Mouse (Mus musculus) hindbrain, postnatal 0 days (tissue): ENCODE measurements at regions not wholly inside any gene's neighbourhood (a gene's known extent, or its start where the extent isn't known, plus 50 kb on each side); places are given as distances from the start of the nearest gene placed in this dataset.
"Not testable (repeated sequence)": the region's sequence is repeated elsewhere in the genome, so short reads cannot be mapped to it uniquely, and the experiment has no call there.

Source experiments
- ATAC-seq: fragments of 200-750 bp; cut with Nextera tagmentation; 2 replicates; pipeline ENCODE4 v1.8.0; 2017; ENCODE audit warnings: mild to moderate bottlenecking, moderate TSS enrichment, moderate library complexity
- DNase-seq: peaks from one replicate; pipeline ENCODE4 v3.0.0-alpha.2; 2015; ENCODE audit warnings: low spot score
- H3K27ac ChIP-seq: fragments of 300-500 bp; sonication (generic); 2 replicates; pipeline ENCODE4 v1.5.1; 2014; ENCODE audit warnings: mild to moderate bottlenecking
- H3K27me3 ChIP-seq: fragments of 300-500 bp; sonication (generic); 2 replicates; pipeline ENCODE4 v1.6.1; 2014; ENCODE audit warnings: low read length, mixed read lengths; ENCODE audit not compliant: insufficient read depth
- H3K36me3 ChIP-seq: fragments of 300-500 bp; sonication (generic); 2 replicates; pipeline ENCODE4 v1.6.1; 2014; ENCODE audit warnings: low read length, mixed read lengths; ENCODE audit not compliant: insufficient read depth
- H3K4me1 ChIP-seq: fragments of 300-500 bp; sonication (generic); 2 replicates; pipeline ENCODE4 v1.6.1; 2014; ENCODE audit warnings: antibody characterized with exemption, low read length, mixed read lengths; ENCODE audit not compliant: insufficient read depth
- H3K4me2 ChIP-seq: fragments of 300-500 bp; sonication (generic); 2 replicates; pipeline ENCODE4 v1.6.1; 2014; ENCODE audit warnings: low read depth, mild to moderate bottlenecking, low read length, moderate library complexity, mixed read lengths
- H3K4me3 ChIP-seq: fragments of 300-500 bp; sonication (generic); 2 replicates; pipeline ENCODE4 v1.5.1; 2014; ENCODE audit warnings: low read length
- H3K9ac ChIP-seq: fragments of 300-500 bp; sonication (generic); replicated peaks from 2 replicates; pipeline ENCODE4 v1.6.1; 2014; ENCODE audit warnings: mild to moderate bottlenecking, low read length, moderate library complexity, mixed read lengths
- H3K9me3 ChIP-seq: fragments of 300-500 bp; sonication (generic); 2 replicates; pipeline ENCODE4 v1.6.1; 2016; ENCODE audit warnings: low read length, mixed read lengths
- CTCF ChIP-seq: IDR thresholded peaks from 2 replicates; pipeline ENCODE4 v1.5.1; 2016; ENCODE audit warnings: antibody characterized with exemption, control low read depth, low read depth
- WGBS: fragments of 180-500 bp; shearing (Covaris S2); extraction: QIAGEN DNeasy Blood & Tissue Kit; methylation state at CpG from one replicate; pipeline ENCODE4 v1.1.7; 2014; 5-methylcytosine and 5-hydroxymethylcytosine counted together

DNA sequence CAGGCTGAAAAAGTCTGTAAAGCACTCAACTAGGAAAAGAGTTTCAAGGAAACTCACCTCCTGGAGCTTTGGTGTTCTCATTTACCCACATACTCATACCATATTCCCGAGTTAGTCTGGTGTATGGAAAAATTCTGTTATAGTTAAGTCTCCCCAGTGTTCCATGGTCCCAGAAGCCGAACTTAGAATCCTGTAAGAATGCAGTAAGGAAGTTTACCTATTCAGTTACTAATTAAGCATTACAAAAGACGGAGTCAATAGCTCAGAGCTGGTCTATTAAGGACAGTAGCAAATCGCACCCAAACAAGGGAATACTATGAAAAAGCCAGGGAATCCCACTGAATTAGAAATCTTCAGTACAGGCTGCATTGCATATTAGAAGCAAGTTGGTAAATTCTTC is 688.3 kb downstream of the Rpia start:
- TF ChIP-seq CTCF: no peak
- no peaks in the 10 kb centered on the region for H3K4me1 ChIP-seq
- no peak for ATAC-seq
- no peak overlapping the region for H3K4me3 ChIP-seq
- no peak for DNase-seq
- no peak overlapping the region for H3K9ac ChIP-seq
- H3K27me3 ChIP-seq: no peaks in the 10 kb centered on the region
- H3K36me3 ChIP-seq: no peaks in the 10 kb centered on the region
- no peak overlapping the region for H3K4me2 ChIP-seq
- no peaks in the 10 kb centered on the region for H3K9me3 ChIP-seq
- H3K27ac ChIP-seq: no peak overlapping the region
- 33% methylated on average over 4 of the region's 4 CpGs for WGBS

- ATAC-seq, H3K4me3 ChIP-seq, H3K4me2 ChIP-seq, H3K36me3 ChIP-seq, H3K9me3 ChIP-seq, H3K27me3 ChIP-seq, DNase-seq, H3K9ac ChIP-seq, H3K27ac ChIP-seq, H3K4me1 ChIP-seq: not testable (repeated sequence)
- WGBS: 100% methylated on average over 1 of the region's 1 CpGs
These were observed 688.9 kb downstream of the Rpia start for GRCm38 (mm10) chr6:70103174-70103573.

- no peak for TF ChIP-seq CTCF
- Histone ChIP-seq H3K9ac (no peak overlapping the region), H3K4me2 (no peak overlapping the region), H3K36me3 (no peaks in the 10 kb centered on the region), H3K27ac (no peak overlapping the region), H3K4me1 (no peaks in the 10 kb centered on the region), H3K4me3 (no peak overlapping the region), H3K27me3 (no peaks in the 10 kb centered on the region), H3K9me3 (no peaks in the 10 kb centered on the region)
- no peak for ATAC-seq
- no peak for DNase-seq
- 91% methylated on average over 19 of the region's 19 CpGs for WGBS
These were observed 704.0 kb downstream of the Rpia start for GRCm38 (mm10) chr6:70088041-70088440.

- Histone ChIP-seq H3K9ac (no peak overlapping the region), H3K27me3 (no peaks in the 10 kb centered on the region), H3K9me3 (no peaks in the 10 kb centered on the region), H3K4me1 (no peaks in the 10 kb centered on the region), H3K36me3 (no peaks in the 10 kb centered on the region), H3K4me3 (no peak overlapping the region), H3K4me2 (no peak overlapping the region), H3K27ac (no peak overlapping the region)
- DNase-seq: no peak
- ATAC-seq: no peak
- 77% methylated on average over 4 of the region's 4 CpGs for WGBS
- TF ChIP-seq CTCF: no peak
These were observed 718.2 kb downstream of the Rpia start for GRCm38 (mm10) chr6:70073841-70074240.

DNA sequence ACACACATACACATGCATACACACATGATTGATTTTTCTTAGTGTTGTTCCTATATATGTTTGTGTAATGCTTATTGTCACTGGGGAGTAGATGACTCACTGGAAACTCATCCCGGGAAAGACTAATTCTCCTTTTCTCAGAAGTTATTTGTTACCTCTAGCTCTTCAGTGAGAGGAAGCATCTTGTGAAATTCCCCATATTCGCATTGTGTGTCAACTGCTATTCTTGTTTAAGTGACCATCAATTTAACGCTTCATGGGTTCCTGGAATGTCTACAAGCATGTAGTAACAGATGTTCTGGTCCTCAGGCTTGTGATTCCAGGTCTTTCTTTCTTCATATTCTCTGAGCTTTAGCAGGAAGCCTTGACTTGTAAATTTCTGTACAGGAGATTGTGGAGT is 720.0 kb downstream of the Rpia start:
- Histone ChIP-seq H3K4me1 (no peaks in the 10 kb centered on the region), H3K36me3 (no peaks in the 10 kb centered on the region), H3K27ac (no peak overlapping the region), H3K4me2 (no peak overlapping the region), H3K4me3 (no peak overlapping the region), H3K9ac (no peak overlapping the region), H3K27me3 (no peaks in the 10 kb centered on the region), H3K9me3 (no peaks in the 10 kb centered on the region)
- TF ChIP-seq CTCF: no peak
- 64% methylated on average over 3 of the region's 3 CpGs for WGBS
- DNase-seq (no peak), ATAC-seq (no peak)

DNA sequence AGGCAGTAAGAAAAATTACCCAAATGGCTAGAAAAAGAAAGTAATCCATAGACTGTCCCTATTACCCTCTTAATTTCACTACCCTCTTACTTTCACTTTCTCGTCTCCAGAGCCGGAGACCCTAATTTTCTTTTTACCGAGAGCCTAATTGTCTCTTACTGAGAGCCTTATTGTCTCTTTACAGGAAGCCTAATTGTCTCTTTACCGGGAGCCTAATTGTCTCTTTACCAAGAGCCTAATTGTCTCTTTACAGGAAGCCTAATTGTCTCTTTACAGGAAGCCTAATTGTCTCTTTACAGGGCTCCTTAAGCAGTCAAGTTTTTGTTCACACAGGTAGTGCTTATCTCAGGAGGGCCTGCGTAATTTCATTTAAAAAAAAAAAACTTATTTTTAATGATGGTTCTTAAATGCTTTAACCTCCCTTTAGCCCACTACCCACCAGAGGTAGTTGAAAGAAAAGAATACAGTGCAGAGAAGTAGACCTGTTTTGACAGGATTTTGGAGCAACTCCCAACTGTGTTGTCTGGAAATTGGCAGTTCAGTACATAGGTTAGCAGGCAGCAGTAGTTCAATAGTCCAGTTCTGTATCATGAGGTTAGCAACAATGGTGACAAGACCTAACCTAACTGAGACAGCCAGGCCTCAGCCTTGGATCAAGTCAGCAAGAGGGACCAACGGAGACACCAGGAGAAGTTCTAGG is 724.2 kb downstream of the Rpia start:
- Histone ChIP-seq H3K36me3 (no peaks in the 10 kb centered on the region), H3K27me3 (no peaks in the 10 kb centered on the region), H3K4me2 (no peak overlapping the region), H3K9me3 (no peaks in the 10 kb centered on the region), H3K27ac (no peak overlapping the region), H3K4me3 (no peak overlapping the region), H3K9ac (no peak overlapping the region), H3K4me1 (no peaks in the 10 kb centered on the region)
- TF ChIP-seq CTCF: no peak
- DNase-seq (no peak), ATAC-seq (no peak)
- WGBS: 75% methylated on average over 6 of the region's 6 CpGs

DNA sequence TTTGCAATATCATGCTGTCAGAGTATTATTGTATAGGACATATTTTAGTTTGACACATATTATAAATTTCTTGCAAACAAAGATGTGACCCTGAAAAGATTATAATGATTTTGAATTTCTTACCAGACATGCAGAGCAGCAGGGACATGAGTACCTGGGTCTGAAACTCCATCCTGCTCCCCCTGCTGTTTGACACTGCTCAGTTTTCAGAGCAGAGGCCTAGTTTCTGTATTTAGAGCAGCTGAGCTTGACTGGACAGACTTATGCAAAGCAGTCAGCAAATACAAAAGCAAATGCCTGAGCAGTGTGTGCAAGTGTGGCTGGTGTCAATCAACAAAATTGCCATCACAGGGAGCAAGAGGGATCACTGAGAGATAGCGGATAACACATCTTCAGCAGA is 733.0 kb downstream of the Rpia start:
- H3K27me3 ChIP-seq: no peaks in the 10 kb centered on the region
- no peaks in the 10 kb centered on the region for H3K36me3 ChIP-seq
- H3K4me2 ChIP-seq: no peak overlapping the region
- H3K4me1 ChIP-seq: no peaks in the 10 kb centered on the region
- no peaks in the 10 kb centered on the region for H3K9me3 ChIP-seq
- H3K27ac ChIP-seq: no peak overlapping the region
- no peak for ATAC-seq
- no peak overlapping the region for H3K9ac ChIP-seq
- TF ChIP-seq CTCF: peak; percentile 10; the same call in 1 of the 2 replicates
- no peak for DNase-seq
- 74% methylated on average over 1 of the region's 1 CpGs for WGBS
- H3K4me3 ChIP-seq: no peak overlapping the region
